Mouse (Mus musculus) hindbrain, postnatal 0 days (tissue): ENCODE measurements at regions not wholly inside any gene's neighbourhood (a gene's known extent, or its start where the extent isn't known, plus 50 kb on each side); places are given as distances from the start of the nearest gene placed in this dataset.
A peak's percentile ranks its signal among the peaks of the same experiment; 100 is the strongest.

Experiments
- ATAC-seq: fragments of 200-750 bp; cut with Nextera tagmentation; 2 replicates; pipeline ENCODE4 v1.8.0; 2017; ENCODE audit warnings: mild to moderate bottlenecking, moderate TSS enrichment, moderate library complexity
- DNase-seq: peaks from one replicate; pipeline ENCODE4 v3.0.0-alpha.2; 2015; ENCODE audit warnings: low spot score
- H3K27ac ChIP-seq: fragments of 300-500 bp; sonication (generic); 2 replicates; pipeline ENCODE4 v1.5.1; 2014; ENCODE audit warnings: mild to moderate bottlenecking
- H3K27me3 ChIP-seq: fragments of 300-500 bp; sonication (generic); 2 replicates; pipeline ENCODE4 v1.6.1; 2014; ENCODE audit warnings: low read length, mixed read lengths; ENCODE audit not compliant: insufficient read depth
- H3K36me3 ChIP-seq: fragments of 300-500 bp; sonication (generic); 2 replicates; pipeline ENCODE4 v1.6.1; 2014; ENCODE audit warnings: low read length, mixed read lengths; ENCODE audit not compliant: insufficient read depth
- H3K4me1 ChIP-seq: fragments of 300-500 bp; sonication (generic); 2 replicates; pipeline ENCODE4 v1.6.1; 2014; ENCODE audit warnings: antibody characterized with exemption, low read length, mixed read lengths; ENCODE audit not compliant: insufficient read depth
- H3K4me2 ChIP-seq: fragments of 300-500 bp; sonication (generic); 2 replicates; pipeline ENCODE4 v1.6.1; 2014; ENCODE audit warnings: low read depth, mild to moderate bottlenecking, low read length, moderate library complexity, mixed read lengths
- H3K4me3 ChIP-seq: fragments of 300-500 bp; sonication (generic); 2 replicates; pipeline ENCODE4 v1.5.1; 2014; ENCODE audit warnings: low read length
- H3K9ac ChIP-seq: fragments of 300-500 bp; sonication (generic); replicated peaks from 2 replicates; pipeline ENCODE4 v1.6.1; 2014; ENCODE audit warnings: mild to moderate bottlenecking, low read length, moderate library complexity, mixed read lengths
- H3K9me3 ChIP-seq: fragments of 300-500 bp; sonication (generic); 2 replicates; pipeline ENCODE4 v1.6.1; 2016; ENCODE audit warnings: low read length, mixed read lengths
- CTCF ChIP-seq: IDR thresholded peaks from 2 replicates; pipeline ENCODE4 v1.5.1; 2016; ENCODE audit warnings: antibody characterized with exemption, control low read depth, low read depth
- WGBS: fragments of 180-500 bp; shearing (Covaris S2); extraction: QIAGEN DNeasy Blood & Tissue Kit; methylation state at CpG from one replicate; pipeline ENCODE4 v1.1.7; 2014; 5-methylcytosine and 5-hydroxymethylcytosine counted together

DNA sequence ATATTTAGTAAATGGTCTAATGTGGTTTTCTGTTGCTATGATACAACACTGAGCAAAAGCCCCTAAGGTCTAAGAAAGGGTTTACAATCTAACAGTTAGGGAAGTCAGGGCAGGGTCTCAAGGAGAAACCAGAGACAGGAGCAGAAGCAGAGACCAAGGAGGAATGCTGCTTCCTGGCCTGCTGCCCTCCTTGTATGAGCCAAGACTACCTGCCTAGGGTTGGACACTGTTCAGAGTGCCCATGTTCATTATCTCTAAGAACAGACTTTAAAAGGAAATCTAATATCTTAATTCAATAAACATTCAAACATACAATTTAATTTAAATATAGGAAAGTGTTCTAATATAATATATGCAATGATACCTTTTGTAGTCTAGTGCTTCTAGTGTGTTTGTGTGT lies 63.0 kb upstream of the Tmem106b start:
- Histone ChIP-seq H3K4me2 (no peak overlapping the region), H3K27me3 (no peaks in the 10 kb centered on the region), H3K9me3 (no peaks in the 10 kb centered on the region), H3K9ac (no peak overlapping the region), H3K4me1 (no peaks in the 10 kb centered on the region), H3K4me3 (no peak overlapping the region), H3K27ac (no peak overlapping the region), H3K36me3 (no peaks in the 10 kb centered on the region)
- ATAC-seq (no peak), DNase-seq (no peak)
- TF ChIP-seq CTCF, result no peak

DNA sequence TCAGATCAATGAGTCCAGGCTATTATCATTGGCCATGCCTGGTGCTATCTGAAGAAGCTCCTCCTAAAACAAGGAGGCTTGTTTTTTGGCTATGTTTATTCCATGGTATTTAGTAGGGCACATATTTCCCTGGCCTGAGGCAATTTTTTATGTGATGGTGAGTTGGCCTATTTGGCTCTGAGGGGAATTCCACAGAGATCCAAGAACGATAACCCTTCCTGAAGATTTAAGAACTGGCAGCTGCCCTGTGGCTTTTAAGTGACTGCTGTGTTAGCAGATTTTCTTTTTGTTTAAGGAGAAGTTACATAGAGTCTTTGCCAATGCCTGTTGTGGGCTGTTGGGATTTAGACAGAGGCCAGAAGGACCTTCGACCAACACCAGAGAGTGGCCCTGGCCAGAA lies 74.9 kb upstream of the Tmem106b start:
- H3K27ac ChIP-seq, result no peak overlapping the region
- TF ChIP-seq CTCF, result no peak
- H3K9ac ChIP-seq, result no peak overlapping the region
- H3K4me3 ChIP-seq, result no peak overlapping the region
- WGBS, result 63% methylated on average over 2 of the region's 2 CpGs
- H3K4me1 ChIP-seq, result no peaks in the 10 kb centered on the region
- H3K27me3 ChIP-seq, result no peaks in the 10 kb centered on the region
- H3K36me3 ChIP-seq, result no peaks in the 10 kb centered on the region
- H3K9me3 ChIP-seq, result no peaks in the 10 kb centered on the region
- no peak for DNase-seq
- no peak for ATAC-seq
- no peak overlapping the region for H3K4me2 ChIP-seq

DNA sequence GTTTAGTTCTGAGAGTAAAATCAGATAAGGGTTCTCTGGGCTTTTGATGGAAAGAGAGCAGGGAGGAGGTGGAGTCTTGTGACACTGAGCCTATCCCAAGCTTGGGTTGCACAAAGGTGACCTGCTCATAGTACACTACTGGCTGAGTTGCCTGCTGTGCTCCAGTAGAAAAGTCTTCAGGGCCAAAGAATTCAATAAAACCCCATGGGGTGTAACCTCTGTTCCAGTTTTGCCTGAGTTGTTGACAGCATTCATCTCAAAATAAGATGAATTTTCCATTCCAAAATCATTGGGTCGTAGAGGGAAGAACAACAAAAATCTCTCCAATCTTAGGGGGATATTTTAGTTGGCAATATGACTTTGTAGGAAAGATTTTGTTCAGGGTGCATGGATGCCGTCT lies 75.8 kb upstream of the Tmem106b start:
- no peak overlapping the region for H3K4me2 ChIP-seq
- H3K27me3 ChIP-seq, result no peaks in the 10 kb centered on the region
- no peaks in the 10 kb centered on the region for H3K36me3 ChIP-seq
- no peak for ATAC-seq
- 70% methylated on average over 2 of the region's 2 CpGs for WGBS
- no peak overlapping the region for H3K27ac ChIP-seq
- TF ChIP-seq CTCF, result no peak
- H3K4me3 ChIP-seq, result no peak overlapping the region
- H3K9me3 ChIP-seq, result no peaks in the 10 kb centered on the region
- no peaks in the 10 kb centered on the region for H3K4me1 ChIP-seq
- H3K9ac ChIP-seq, result no peak overlapping the region
- DNase-seq, result no peak

DNA sequence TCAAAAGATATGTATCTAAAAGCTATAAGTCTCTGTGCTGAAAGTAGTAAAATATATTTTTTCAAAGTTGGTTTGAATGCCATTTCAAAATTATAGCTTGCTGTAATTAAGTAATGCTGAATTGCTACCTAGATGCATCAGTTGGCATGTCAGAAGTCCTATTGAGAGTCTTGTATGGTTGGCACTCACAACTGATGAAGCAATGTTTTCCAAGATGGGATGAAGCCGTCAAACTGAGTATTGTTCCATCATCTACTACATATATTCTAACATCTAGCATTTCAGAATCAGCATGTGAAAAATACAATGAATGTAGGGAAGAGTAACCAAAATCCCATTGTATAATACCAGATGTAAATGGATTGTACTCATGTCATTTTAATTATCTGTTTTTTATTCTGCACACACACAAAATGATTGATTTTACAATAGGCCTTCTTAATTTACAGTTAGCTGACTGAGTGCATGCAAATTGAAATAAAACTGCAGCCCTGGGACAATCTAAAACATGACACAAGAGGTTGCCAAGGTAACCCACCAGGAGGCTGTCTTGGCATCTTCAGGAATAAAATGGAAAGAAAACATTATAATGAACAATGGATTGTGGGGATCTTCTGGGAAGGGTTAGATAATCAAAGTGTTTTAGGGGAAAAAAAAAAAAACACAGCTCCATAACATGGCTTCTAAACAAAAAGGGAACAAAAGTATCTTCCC lies 92.2 kb upstream of the Tmem106b start:
- 18% methylated on average over 1 of the region's 1 CpGs for WGBS
- H3K9me3 ChIP-seq, result no peaks in the 10 kb centered on the region
- DNase-seq, result peak; percentile 43
- ATAC-seq, result no peak; the same call in 1 of the 2 replicates
- H3K27me3 ChIP-seq, result no peaks in the 10 kb centered on the region
- no peak for TF ChIP-seq CTCF
- no peak overlapping the region for H3K27ac ChIP-seq
- H3K36me3 ChIP-seq, result no peaks in the 10 kb centered on the region
- H3K9ac ChIP-seq, result no peak overlapping the region
- H3K4me2 ChIP-seq, result no peak overlapping the region
- no peak overlapping the region for H3K4me3 ChIP-seq
- H3K4me1 ChIP-seq, result no peaks in the 10 kb centered on the region

DNA sequence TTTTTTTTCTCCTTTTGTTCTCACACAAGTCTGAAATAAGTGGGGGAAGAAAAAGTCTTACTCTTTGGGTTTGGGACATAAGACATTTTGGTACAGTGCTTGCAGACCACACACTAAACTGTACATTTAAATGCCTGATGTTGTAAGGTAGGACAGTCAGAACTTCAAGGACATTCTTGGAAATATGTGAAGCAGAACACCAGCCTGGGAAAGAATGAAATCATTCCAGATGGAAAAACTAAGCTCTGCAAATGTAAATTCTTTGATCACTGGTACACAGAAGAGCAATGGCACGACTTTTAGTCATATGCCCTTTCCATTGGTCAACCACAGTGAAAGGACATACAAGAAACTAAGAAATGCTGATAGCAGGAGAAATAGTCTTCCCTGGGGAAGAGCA lies 98.0 kb upstream of the Tmem106b start:
- WGBS, result 59% methylated on average over 1 of the region's 1 CpGs
- TF ChIP-seq CTCF, result no peak
- H3K9ac ChIP-seq, result no peak overlapping the region
- DNase-seq, result no peak
- no peak overlapping the region for H3K4me2 ChIP-seq
- no peaks in the 10 kb centered on the region for H3K36me3 ChIP-seq
- no peaks in the 10 kb centered on the region for H3K27me3 ChIP-seq
- H3K9me3 ChIP-seq, result no peaks in the 10 kb centered on the region
- H3K4me1 ChIP-seq, result no peaks in the 10 kb centered on the region
- no peak for ATAC-seq
- H3K4me3 ChIP-seq, result no peak overlapping the region
- no peak overlapping the region for H3K27ac ChIP-seq

DNA sequence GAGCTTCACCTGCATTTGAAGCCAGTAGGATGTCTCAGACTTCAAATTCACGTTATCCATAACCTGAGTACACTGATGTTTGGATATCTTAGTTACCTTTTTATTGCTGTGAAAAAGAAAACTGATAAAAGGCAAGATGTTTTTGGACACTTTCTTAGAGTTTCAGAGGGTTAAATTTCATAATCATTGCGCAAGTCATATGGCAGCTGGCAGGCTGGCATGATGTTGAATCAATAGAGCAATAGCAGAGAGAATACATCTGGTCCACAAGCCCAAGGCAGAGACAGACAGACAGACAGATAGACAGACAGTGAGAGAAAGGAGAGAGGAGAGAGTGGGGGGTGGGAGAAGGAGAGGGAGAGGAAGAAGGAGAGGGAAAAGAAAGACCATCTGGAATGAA lies 102.3 kb upstream of the Tmem106b start:
- Histone ChIP-seq H3K4me3 (no peak overlapping the region), H3K36me3 (no peaks in the 10 kb centered on the region), H3K4me1 (no peaks in the 10 kb centered on the region), H3K4me2 (no peak overlapping the region), H3K27ac (no peak overlapping the region), H3K9me3 (no peaks in the 10 kb centered on the region), H3K27me3 (no peaks in the 10 kb centered on the region), H3K9ac (no peak overlapping the region)
- no peak for ATAC-seq
- no peak for DNase-seq
- TF ChIP-seq CTCF, result no peak
- 92% methylated on average over 2 of the region's 2 CpGs for WGBS

DNA sequence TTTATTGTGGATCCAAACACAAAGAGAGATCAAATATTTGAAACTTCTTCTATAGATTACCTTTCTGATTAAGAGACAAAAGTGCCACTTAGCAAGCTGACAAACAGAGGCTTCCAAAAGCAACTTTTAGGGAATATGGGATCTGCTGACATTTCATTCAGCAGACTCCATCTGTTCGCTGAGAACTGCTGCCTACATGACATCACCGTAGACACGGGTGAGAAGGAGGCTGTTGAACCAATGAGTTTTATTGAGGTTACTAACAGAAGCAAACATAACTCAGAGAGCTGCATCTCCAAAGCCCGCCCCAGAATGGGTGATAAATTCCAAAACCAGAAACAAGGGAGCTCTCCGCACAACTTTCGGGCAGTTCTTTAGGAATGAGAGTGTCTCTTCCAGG lies 111.8 kb upstream of the Tmem106b start:
- Histone ChIP-seq H3K4me1 (no peaks in the 10 kb centered on the region), H3K36me3 (no peaks in the 10 kb centered on the region), H3K4me2 (no peak overlapping the region), H3K9ac (no peak overlapping the region), H3K27me3 (no peaks in the 10 kb centered on the region), H3K9me3 (no peaks in the 10 kb centered on the region), H3K4me3 (no peak overlapping the region), H3K27ac (no peak overlapping the region)
- ATAC-seq, result no peak
- WGBS, result 90% methylated on average over 6 of the region's 6 CpGs
- TF ChIP-seq CTCF, result no peak
- DNase-seq, result no peak
